Mouse (Mus musculus) kidney, embryonic 15.5 days (tissue): Measurements from ENCODE around the gene Epha4. TPM values are rescaled to one million over a fixed set of nuclear protein-coding genes. Genes with fewer than 3 reads are reported as not detected.

Source experiments
- ATAC-seq: fragments of 200-750 bp; cut with Nextera tagmentation; replicated peaks from 2 replicates; pipeline ENCODE4 v1.8.0; 2017; ENCODE audit warnings: moderate TSS enrichment; ENCODE audit not compliant: low FRiP score
- H3K27ac ChIP-seq: fragments of 300-500 bp; sonication (generic); 2 replicates; pipeline ENCODE4 v1.5.1; 2015; ENCODE audit warnings: mild to moderate bottlenecking, inconsistent platforms
- H3K27me3 ChIP-seq: fragments of 300-500 bp; sonication (generic); 2 replicates; pipeline ENCODE4 v1.6.1; 2015; ENCODE audit warnings: inconsistent platforms
- H3K36me3 ChIP-seq: fragments of 300-500 bp; sonication (generic); 2 replicates; pipeline ENCODE4 v1.6.1; 2015; ENCODE audit warnings: inconsistent platforms
- H3K4me1 ChIP-seq: fragments of 300-500 bp; sonication (generic); 2 replicates; pipeline ENCODE4 v1.6.1; 2015; ENCODE audit warnings: inconsistent platforms
- H3K4me2 ChIP-seq: fragments of 300-500 bp; sonication (generic); 2 replicates; pipeline ENCODE4 v1.6.1; 2015; ENCODE audit warnings: moderate library complexity, mild to moderate bottlenecking, inconsistent platforms
- H3K4me3 ChIP-seq: fragments of 300-500 bp; sonication (generic); replicated peaks from 2 replicates; pipeline ENCODE4 v1.5.1; 2015; ENCODE audit warnings: mild to moderate bottlenecking, inconsistent platforms
- H3K9ac ChIP-seq: fragments of 300-500 bp; sonication (generic); 2 replicates; pipeline ENCODE4 v1.6.1; 2015; ENCODE audit warnings: mild to moderate bottlenecking, inconsistent platforms
- H3K9me3 ChIP-seq: fragments of 300-500 bp; sonication (generic); replicated peaks from 2 replicates; pipeline ENCODE4 v1.6.1; 2016; ENCODE audit warnings: inconsistent platforms
- WGBS: fragments of 180-500 bp; shearing (Covaris S2); methylation state at CpG from one replicate; pipeline ENCODE4 v1.1.7; 2015; ENCODE audit warnings: mixed read lengths; 5-methylcytosine and 5-hydroxymethylcytosine counted together
- polyA plus RNA-seq: library from polyadenylated mRNA; unstranded; fragments of >200 nt; fragmentation: Nextera tagmentation; extraction: Ambion mirVana; gene quantifications from 2 replicates; pipeline ENCODE4 v1.2.1, GENCODE M21; 2015

Gene Epha4
- polyA plus RNA-seq, 1 experiment from 2014 or later, result 17.2 TPM

GRCm38 (mm10) chr1:77511372-77512058, 3.4 kb downstream of the Epha4 start:
- no peak for ATAC-seq
- Histone ChIP-seq H3K4me3 (peak overlapping the region; percentile 73), H3K27ac (no peak overlapping the region), H3K4me2 (peak overlapping the region; percentile 98), H3K27me3 (no peaks in the 10 kb centered on the region), H3K4me1 (peaks cover 53% of the 10 kb centered on the region), H3K9me3 (no peaks in the 10 kb centered on the region), H3K36me3 (peaks cover 13% of the 10 kb centered on the region; the same call in 1 of the 2 replicates), H3K9ac (no peak overlapping the region)
- WGBS, result 32% methylated on average over 10 of the region's 10 CpGs

GRCm38 (mm10) chr1:77510623-77511022, 4.3 kb downstream of the Epha4 start:
- H3K4me3 ChIP-seq, result no peak overlapping the region; the same call in 1 of the 2 replicates
- WGBS, result 47% methylated on average over 5 of the region's 5 CpGs
- H3K4me1 ChIP-seq, result peaks cover 53% of the 10 kb centered on the region
- no peak for ATAC-seq
- no peak overlapping the region for H3K9ac ChIP-seq
- H3K4me2 ChIP-seq, result peak overlapping the region; percentile 98
- H3K9me3 ChIP-seq, result no peaks in the 10 kb centered on the region
- no peaks in the 10 kb centered on the region for H3K27me3 ChIP-seq
- H3K36me3 ChIP-seq, result peaks cover 15% of the 10 kb centered on the region; the same call in 1 of the 2 replicates
- H3K27ac ChIP-seq, result 0 out of 2 replicates have a peak overlapping the region, but pooled peaks have one; percentile 48

- peaks cover 58% of the 10 kb centered on the region for H3K4me1 ChIP-seq
- no peak overlapping the region for H3K4me3 ChIP-seq
- WGBS, result 84% methylated on average over 18 of the region's 18 CpGs
- no peaks in the 10 kb centered on the region for H3K9me3 ChIP-seq
- H3K27ac ChIP-seq, result no peak overlapping the region
- peak overlapping the region; percentile 36; the same call in 1 of the 2 replicates for H3K4me2 ChIP-seq
- no peak for ATAC-seq
- peaks cover 15% of the 10 kb centered on the region; the same call in 1 of the 2 replicates for H3K36me3 ChIP-seq
- no peak overlapping the region for H3K9ac ChIP-seq
- H3K27me3 ChIP-seq, result no peaks in the 10 kb centered on the region
These were observed 8.1 kb downstream of the Epha4 start for GRCm38 (mm10) chr1:77506856-77507200.

- Histone ChIP-seq H3K4me3 (peak overlapping the region; percentile 15; the same call in 1 of the 2 replicates), H3K36me3 (peaks cover 15% of the 10 kb centered on the region; the same call in 1 of the 2 replicates), H3K9ac (no peak overlapping the region), H3K4me2 (peak overlapping the region; percentile 36), H3K27me3 (no peaks in the 10 kb centered on the region), H3K9me3 (no peaks in the 10 kb centered on the region), H3K27ac (no peak overlapping the region), H3K4me1 (peaks cover 55% of the 10 kb centered on the region)
- no peak for ATAC-seq
- 59% methylated on average over 21 of the region's 21 CpGs for WGBS
These were observed 8.6 kb downstream of the Epha4 start for GRCm38 (mm10) chr1:77506038-77506855.

GRCm38 (mm10) chr1:77505263-77505662, 9.6 kb downstream of the Epha4 start:
- H3K9ac ChIP-seq, result no peak overlapping the region
- H3K27me3 ChIP-seq, result no peaks in the 10 kb centered on the region
- 77% methylated on average over 8 of the region's 8 CpGs for WGBS
- peaks cover 54% of the 10 kb centered on the region for H3K4me1 ChIP-seq
- peak overlapping the region; percentile 17; the same call in 1 of the 2 replicates for H3K4me2 ChIP-seq
- no peaks in the 10 kb centered on the region for H3K9me3 ChIP-seq
- H3K36me3 ChIP-seq, result peaks cover 16% of the 10 kb centered on the region; the same call in 1 of the 2 replicates
- 0 out of 2 replicates have a peak overlapping the region, but pooled peaks have one; percentile 22 for H3K27ac ChIP-seq
- no peak overlapping the region for H3K4me3 ChIP-seq
- ATAC-seq, result no peak

- Histone ChIP-seq H3K9ac (no peak overlapping the region), H3K4me2 (peak overlapping the region; percentile 17; the same call in 1 of the 2 replicates), H3K9me3 (no peaks in the 10 kb centered on the region), H3K4me3 (no peak overlapping the region), H3K36me3 (peaks cover 15% of the 10 kb centered on the region; the same call in 1 of the 2 replicates), H3K4me1 (peaks cover 57% of the 10 kb centered on the region), H3K27ac (no peak overlapping the region), H3K27me3 (no peaks in the 10 kb centered on the region)
- ATAC-seq, result no peak
- 67% methylated on average over 2 of the region's 2 CpGs for WGBS
These were observed 10.1 kb downstream of the Epha4 start for GRCm38 (mm10) chr1:77504813-77505212.

- H3K4me1 ChIP-seq, result peaks cover 57% of the 10 kb centered on the region
- H3K27ac ChIP-seq, result no peak overlapping the region
- 77% methylated on average over 8 of the region's 8 CpGs for WGBS
- H3K9me3 ChIP-seq, result no peaks in the 10 kb centered on the region
- no peaks in the 10 kb centered on the region for H3K27me3 ChIP-seq
- no peak overlapping the region for H3K4me2 ChIP-seq
- ATAC-seq, result no peak
- H3K36me3 ChIP-seq, result peaks cover 17% of the 10 kb centered on the region; the same call in 1 of the 2 replicates
- no peak overlapping the region for H3K9ac ChIP-seq
- H3K4me3 ChIP-seq, result no peak overlapping the region
These were observed 11.1 kb downstream of the Epha4 start for GRCm38 (mm10) chr1:77503711-77504181.

- 36% methylated on average over 11 of the region's 11 CpGs for WGBS
- H3K36me3 ChIP-seq, result peaks cover 14% of the 10 kb centered on the region; the same call in 1 of the 2 replicates
- H3K27me3 ChIP-seq, result no peaks in the 10 kb centered on the region
- no peak overlapping the region for H3K27ac ChIP-seq
- no peak overlapping the region for H3K4me3 ChIP-seq
- H3K9me3 ChIP-seq, result no peaks in the 10 kb centered on the region
- no peak overlapping the region for H3K4me2 ChIP-seq
- ATAC-seq, result no peak
- H3K4me1 ChIP-seq, result peaks cover 56% of the 10 kb centered on the region
- H3K9ac ChIP-seq, result no peak overlapping the region
These were observed 12.3 kb downstream of the Epha4 start for GRCm38 (mm10) chr1:77502554-77503119.

GRCm38 (mm10) chr1:77501363-77501933, 13.4 kb downstream of the Epha4 start:
- H3K4me1 ChIP-seq, result peaks cover 57% of the 10 kb centered on the region
- H3K9me3 ChIP-seq, result no peaks in the 10 kb centered on the region
- H3K36me3 ChIP-seq, result peaks cover 8% of the 10 kb centered on the region; the same call in 1 of the 2 replicates
- ATAC-seq, result no peak
- H3K9ac ChIP-seq, result no peak overlapping the region
- H3K27me3 ChIP-seq, result no peaks in the 10 kb centered on the region
- H3K4me2 ChIP-seq, result no peak overlapping the region
- 75% methylated on average over 13 of the region's 13 CpGs for WGBS
- no peak overlapping the region for H3K27ac ChIP-seq
- no peak overlapping the region for H3K4me3 ChIP-seq

GRCm38 (mm10) chr1:77497506-77497905, 17.4 kb downstream of the Epha4 start:
- peak overlapping the region; percentile 47; the same call in 1 of the 2 replicates for H3K4me2 ChIP-seq
- H3K9ac ChIP-seq, result no peak overlapping the region
- no peaks in the 10 kb centered on the region for H3K9me3 ChIP-seq
- no peak for ATAC-seq
- H3K4me1 ChIP-seq, result peaks cover 36% of the 10 kb centered on the region
- 65% methylated on average over 4 of the region's 4 CpGs for WGBS
- no peak overlapping the region for H3K4me3 ChIP-seq
- H3K27ac ChIP-seq, result no peak overlapping the region
- no peaks in the 10 kb centered on the region for H3K27me3 ChIP-seq
- peaks cover 7% of the 10 kb centered on the region; the same call in 1 of the 2 replicates for H3K36me3 ChIP-seq

- Histone ChIP-seq H3K27me3 (no peaks in the 10 kb centered on the region), H3K36me3 (peaks cover 7% of the 10 kb centered on the region; the same call in 1 of the 2 replicates), H3K4me2 (peak overlapping the region; percentile 47), H3K27ac (no peak overlapping the region), H3K4me1 (peaks cover 37% of the 10 kb centered on the region), H3K4me3 (no peak overlapping the region; the same call in 1 of the 2 replicates), H3K9me3 (no peaks in the 10 kb centered on the region), H3K9ac (no peak overlapping the region)
- 37% methylated on average over 11 of the region's 11 CpGs for WGBS
- ATAC-seq, result no peak; the same call in 1 of the 2 replicates
These were observed 18.3 kb downstream of the Epha4 start for GRCm38 (mm10) chr1:77496468-77497181.
